Mouse (Mus musculus) kidney, adult 2 months (tissue): ENCODE measurements around the gene Rpp14. TPM values are rescaled to one million over a fixed set of nuclear protein-coding genes. Genes with fewer than 3 reads are reported as not detected.

Experiments used
- DNase-seq: peaks from one replicate; pipeline ENCODE4 v3.0.0; 2021
- H3K27ac ChIP-seq: fragments of 200-500 bp; 2 replicates; pipeline ENCODE4 v1.5.1; 2012; ENCODE audit warnings: low read depth, low read length, control low read depth, inconsistent platforms; ENCODE audit not compliant: insufficient read depth
- H3K27me3 ChIP-seq: fragments of 200-500 bp; replicated peaks from 2 replicates; pipeline ENCODE4 v1.6.1; 2012; ENCODE audit warnings: mild to moderate bottlenecking, moderate library complexity, low read length, inconsistent platforms; ENCODE audit not compliant: control insufficient read depth, insufficient read depth
- H3K36me3 ChIP-seq: fragments of 200-500 bp; 2 replicates; pipeline ENCODE4 v1.6.1; 2012; ENCODE audit warnings: mild to moderate bottlenecking, moderate library complexity, low read length, inconsistent platforms; ENCODE audit not compliant: control insufficient read depth, insufficient read depth
- H3K4me1 ChIP-seq: fragments of 200-500 bp; 2 replicates; pipeline ENCODE4 v1.6.1; 2011; ENCODE audit warnings: low read length; ENCODE audit not compliant: control insufficient read depth, insufficient read depth
- H3K4me3 ChIP-seq: fragments of 200-500 bp; 2 replicates; pipeline ENCODE4 v1.5.1; 2011; ENCODE audit warnings: mild to moderate bottlenecking, low read depth, low read length, control low read depth; ENCODE audit not compliant: insufficient read depth
- CTCF ChIP-seq: fragments of 200-500 bp; conservative IDR thresholded peaks from 2 replicates; pipeline ENCODE4 v1.5.1; 2011; ENCODE audit warnings: low read depth, mild to moderate bottlenecking, control low read depth, low read length, moderate library complexity, mixed read lengths; ENCODE audit not compliant: insufficient read depth, insufficient read length
- POLR2A ChIP-seq: fragments of 200-500 bp; IDR thresholded peaks from one replicate; pipeline ENCODE4 v1.6.1; 2011; ENCODE audit warnings: low read depth, low read length, control low read depth
- WGBS: fragments of 180-500 bp; shearing (Covaris S2); methylation state at CpG from one replicate; pipeline ENCODE4 v1.1.7; 2018; 5-methylcytosine and 5-hydroxymethylcytosine counted together
- polyA plus RNA-seq: library from polyadenylated mRNA; depleted of rRNA; stranded (reverse); fragments of >200 nt; gene quantifications from 2 replicates; pipeline ENCODE4 v1.2.3, GENCODE M21; 2012

Gene Rpp14
- polyA plus RNA-seq, 1 experiment, result 13.8 TPM

DNA sequence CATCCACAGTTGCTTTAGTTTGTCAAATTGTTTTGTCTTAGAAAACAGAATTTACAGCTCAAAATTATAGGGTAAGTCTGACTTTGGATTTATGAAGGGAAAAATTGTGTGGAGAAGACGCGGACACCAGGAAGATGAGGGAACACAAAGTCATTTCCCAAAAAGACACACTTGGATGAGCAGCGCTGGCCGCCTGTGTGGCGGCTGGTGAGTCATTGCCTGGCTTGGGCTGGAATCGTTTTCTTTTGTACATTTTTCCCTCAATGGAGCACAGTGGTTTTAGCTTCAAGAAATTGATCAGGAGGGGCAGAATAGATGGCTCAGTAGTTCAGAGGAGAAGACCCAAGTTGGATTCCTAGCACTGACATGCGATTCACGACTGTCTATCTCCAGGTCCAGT lies 21.7 kb downstream of the Rpp14 start:
- DNase-seq, result peak; percentile 70
- Histone ChIP-seq H3K4me3 (no peak overlapping the region), H3K4me1 (peaks cover 31% of the 10 kb centered on the region), H3K27me3 (no peaks in the 10 kb centered on the region), H3K36me3 (no peaks in the 10 kb centered on the region), H3K27ac (peak overlapping the region; percentile 72)
- WGBS, result 43% methylated on average over 8 of the region's 8 CpGs
- TF ChIP-seq CTCF, result no peak
- TF ChIP-seq POLR2A, result no peak

DNA sequence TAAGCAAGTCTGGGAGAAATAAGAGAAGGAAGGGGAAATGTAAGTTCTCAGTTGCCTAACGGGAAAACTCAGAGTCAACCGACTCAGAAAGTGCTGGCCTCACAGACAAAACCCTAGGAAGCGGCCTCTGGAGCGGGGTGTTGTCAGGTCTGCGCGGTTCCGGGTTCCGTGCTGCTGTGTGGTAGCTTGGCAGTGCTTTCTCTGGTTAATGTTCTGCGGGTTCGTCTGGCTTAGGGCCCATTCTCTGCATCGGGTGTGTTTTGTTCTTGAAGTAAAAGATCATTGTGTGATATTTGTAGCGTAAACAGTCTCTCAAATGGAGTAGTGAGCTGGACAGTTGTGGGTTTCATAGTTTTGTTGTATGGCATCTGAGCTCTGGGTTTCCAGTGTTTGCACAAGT lies 22.5 kb downstream of the Rpp14 start:
- WGBS, result 26% methylated on average over 12 of the region's 12 CpGs

DNA sequence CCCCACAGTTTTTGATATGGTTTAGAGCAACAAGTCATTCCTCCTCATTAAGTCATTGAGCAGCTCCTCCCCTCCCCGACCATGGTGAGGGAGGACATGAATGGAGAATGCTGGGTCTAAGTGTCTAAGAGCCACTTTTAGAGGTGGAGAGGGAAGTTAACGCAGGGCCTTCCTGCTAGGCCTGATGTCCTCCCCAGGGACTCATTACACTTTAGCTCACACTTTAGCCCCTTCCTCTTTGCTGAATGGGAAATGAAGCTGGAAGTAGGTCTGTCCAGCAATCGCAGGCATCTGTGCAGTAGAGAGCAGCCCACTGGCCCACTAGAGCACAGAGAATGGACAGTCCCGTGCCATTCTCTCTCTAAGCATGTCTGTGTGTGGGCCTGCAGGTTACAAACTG lies 27.9 kb downstream of the Rpp14 start:
- 65% methylated on average over 4 of the region's 4 CpGs for WGBS
- H3K27ac ChIP-seq, result no peak overlapping the region
- H3K27me3 ChIP-seq, result no peaks in the 10 kb centered on the region
- no peak overlapping the region for H3K4me3 ChIP-seq
- TF ChIP-seq CTCF, result no peak
- TF ChIP-seq POLR2A, result no peak
- DNase-seq, result no peak
- H3K36me3 ChIP-seq, result no peaks in the 10 kb centered on the region
- peaks cover 4% of the 10 kb centered on the region for H3K4me1 ChIP-seq

More for the DNA sequence above, 22.5 kb downstream of the Rpp14 start:
- Histone ChIP-seq H3K27ac (peak overlapping the region; percentile 72), H3K4me1 (peaks cover 31% of the 10 kb centered on the region), H3K27me3 (no peaks in the 10 kb centered on the region), H3K4me3 (no peak overlapping the region), H3K36me3 (no peaks in the 10 kb centered on the region)
- TF ChIP-seq POLR2A, result no peak
- TF ChIP-seq CTCF, result no peak
- peak; percentile 92 for DNase-seq

DNA sequence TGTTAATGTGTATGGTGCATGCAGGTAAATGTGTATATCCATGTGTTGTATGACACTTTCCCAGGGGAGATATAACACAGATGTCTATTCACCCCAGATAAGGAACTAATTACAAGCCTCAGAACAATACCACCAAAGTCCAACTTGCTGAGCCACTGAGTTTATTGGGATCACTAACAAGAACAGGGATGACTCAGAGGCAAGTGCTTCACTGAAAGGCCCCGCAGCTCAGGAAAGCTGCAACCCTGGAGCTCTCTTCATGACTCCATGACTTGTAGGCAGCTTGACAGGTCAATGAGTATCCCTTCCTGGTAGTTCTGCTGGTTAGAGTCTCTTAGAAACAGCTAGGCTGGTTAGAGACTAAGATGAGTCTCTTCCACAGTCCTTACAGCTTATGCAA lies 28.8 kb downstream of the Rpp14 start:
- 92% methylated on average over 1 of the region's 1 CpGs for WGBS
- no peak overlapping the region for H3K4me3 ChIP-seq
- no peaks in the 10 kb centered on the region for H3K36me3 ChIP-seq
- H3K4me1 ChIP-seq, result no peaks in the 10 kb centered on the region; the same call in 1 of the 2 replicates
- H3K27me3 ChIP-seq, result no peaks in the 10 kb centered on the region
- H3K27ac ChIP-seq, result no peak overlapping the region
- TF ChIP-seq POLR2A (no peak), CTCF (no peak)
- no peak for DNase-seq

DNA sequence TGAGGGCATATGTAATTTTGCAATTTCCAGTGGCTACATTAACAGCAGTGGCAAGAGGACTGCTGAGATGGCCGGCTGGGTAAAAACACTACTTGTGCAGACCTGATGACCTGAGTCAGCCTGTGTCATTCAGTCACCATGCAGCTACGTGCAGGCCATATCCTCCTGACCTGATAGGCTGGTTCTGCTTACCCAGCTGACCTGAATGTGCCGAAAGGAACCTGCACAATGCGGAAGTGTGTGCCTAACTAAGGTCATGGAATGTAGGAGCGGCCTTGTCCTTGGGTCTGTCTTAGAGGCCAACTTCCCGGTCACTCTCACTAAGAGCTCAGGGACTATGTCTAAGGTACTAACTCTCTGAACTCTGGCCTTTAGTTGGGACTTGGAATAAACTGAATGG lies 31.4 kb downstream of the Rpp14 start:
- Histone ChIP-seq H3K36me3 (no peaks in the 10 kb centered on the region), H3K4me3 (no peak overlapping the region), H3K27me3 (no peaks in the 10 kb centered on the region), H3K27ac (peak overlapping the region; percentile 57; the same call in 1 of the 2 replicates), H3K4me1 (no peaks in the 10 kb centered on the region; the same call in 1 of the 2 replicates)
- DNase-seq, result peak; percentile 33
- 57% methylated on average over 6 of the region's 6 CpGs for WGBS
- TF ChIP-seq POLR2A, result no peak
- TF ChIP-seq CTCF, result no peak

DNA sequence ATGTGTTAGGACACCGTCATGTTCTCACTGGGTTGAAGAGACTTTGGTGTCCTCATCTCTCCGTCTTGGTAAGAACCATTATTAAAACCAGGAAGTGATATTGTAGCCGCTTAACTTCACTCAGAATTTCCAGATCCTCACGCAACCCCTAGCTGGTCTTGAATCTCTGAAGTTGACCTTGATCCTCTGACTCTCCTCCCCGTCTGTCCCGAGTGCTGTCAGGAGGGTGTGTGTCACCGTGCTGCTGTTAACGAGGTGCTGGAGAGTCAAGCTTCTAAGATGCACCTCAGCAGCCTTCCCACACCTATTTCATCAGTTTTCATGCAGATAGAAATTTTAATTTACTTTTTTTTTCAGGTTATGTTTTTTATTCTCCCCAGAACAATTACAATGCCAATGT lies 31.9 kb downstream of the Rpp14 start:
- Histone ChIP-seq H3K4me1 (no peaks in the 10 kb centered on the region; the same call in 1 of the 2 replicates), H3K36me3 (no peaks in the 10 kb centered on the region), H3K27me3 (no peaks in the 10 kb centered on the region), H3K27ac (peak overlapping the region; percentile 57; the same call in 1 of the 2 replicates), H3K4me3 (no peak overlapping the region)
- DNase-seq, result no peak
- no peak for TF ChIP-seq CTCF
- TF ChIP-seq POLR2A, result no peak
- 87% methylated on average over 8 of the region's 8 CpGs for WGBS

DNA sequence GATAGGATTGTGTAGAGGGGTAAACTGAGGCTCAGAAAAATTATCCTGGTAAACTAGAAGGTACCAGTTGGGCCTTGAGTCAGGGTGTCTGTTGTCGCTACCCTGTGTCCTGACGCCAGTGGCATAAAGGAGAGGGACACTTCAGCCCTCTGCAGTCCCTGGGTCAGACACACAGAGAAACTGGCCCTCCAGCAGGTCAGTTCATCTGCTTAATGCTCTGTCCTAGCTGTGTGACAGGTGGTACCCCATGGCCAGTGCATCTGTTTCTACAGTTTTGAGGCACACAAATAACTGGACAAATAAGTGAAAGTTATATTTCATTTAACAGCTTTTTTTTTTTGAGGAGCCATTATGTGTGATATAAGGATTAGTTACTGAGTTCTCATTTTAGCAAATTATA lies 33.4 kb downstream of the Rpp14 start:
- Histone ChIP-seq H3K27ac (no peak overlapping the region), H3K36me3 (no peaks in the 10 kb centered on the region), H3K4me1 (no peaks in the 10 kb centered on the region; the same call in 1 of the 2 replicates), H3K4me3 (no peak overlapping the region), H3K27me3 (no peaks in the 10 kb centered on the region)
- 93% methylated on average over 2 of the region's 2 CpGs for WGBS
- TF ChIP-seq CTCF (no peak), POLR2A (no peak)
- no peak for DNase-seq

DNA sequence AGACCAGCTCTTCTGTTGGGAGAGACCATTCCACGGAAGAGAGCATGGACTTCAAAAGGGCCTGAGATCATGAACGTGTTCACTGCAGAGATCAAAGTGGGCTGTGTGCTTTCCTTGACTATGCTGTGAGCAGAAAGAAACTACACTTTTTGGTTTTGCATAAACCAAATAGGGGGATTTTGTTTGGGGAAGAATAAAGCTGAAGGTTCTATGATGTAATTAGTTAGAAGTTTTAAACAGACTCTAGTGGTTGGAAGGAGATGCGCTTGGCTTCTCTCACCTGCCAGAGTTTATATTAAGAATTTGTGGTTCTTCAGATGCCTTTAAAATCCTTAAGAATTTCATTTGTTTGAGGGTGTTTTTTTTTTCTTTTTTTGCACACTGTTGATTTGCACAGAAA lies 34.1 kb downstream of the Rpp14 start:
- 61% methylated on average over 3 of the region's 3 CpGs for WGBS
- Histone ChIP-seq H3K4me1 (no peaks in the 10 kb centered on the region; the same call in 1 of the 2 replicates), H3K4me3 (no peak overlapping the region), H3K27me3 (no peaks in the 10 kb centered on the region), H3K36me3 (no peaks in the 10 kb centered on the region), H3K27ac (no peak overlapping the region)
- no peak for TF ChIP-seq CTCF
- TF ChIP-seq POLR2A, result no peak
- DNase-seq, result no peak
